Mouse (Mus musculus) urinary bladder, postnatal 36 days (tissue): ENCODE results near the gene Gm21149.
"Not testable (repeated sequence)": the region's sequence is repeated elsewhere in the genome, so short reads cannot be mapped to it uniquely, and the experiment has no call there.

Experiments
- DNase-seq, 2 experiments: peaks; one replicate each; pipeline ENCODE4 v3.0.0; 2022; ENCODE audit warnings: low spot score in 2 of 2, mixed read lengths in 1 of 2

Gm21149 gene

DNA sequence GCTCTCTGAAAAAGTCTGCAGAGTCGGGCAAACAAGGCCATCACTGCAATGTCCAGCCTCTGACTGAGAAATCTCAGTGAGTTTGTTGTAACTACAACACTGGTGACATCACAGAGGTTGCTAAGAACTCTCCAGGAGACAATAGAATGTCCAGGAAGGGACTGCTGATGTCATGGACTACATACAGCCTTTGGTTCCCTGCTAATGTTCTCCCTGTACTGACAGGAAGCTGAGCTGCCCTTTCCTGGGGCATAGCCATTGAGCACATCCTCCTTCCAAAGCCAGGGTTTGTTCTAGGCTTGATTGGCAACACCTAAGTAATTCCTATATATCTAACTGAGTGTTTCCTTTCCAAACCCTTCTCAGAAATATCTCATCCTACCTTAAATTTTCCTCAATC is at the start of gene Gm21149:
Gene Gm21149 (minus strand): TSS at position 101 of the 400 bp plus-strand sequence.
- not testable (repeated sequence) for DNase-seq

DNA sequence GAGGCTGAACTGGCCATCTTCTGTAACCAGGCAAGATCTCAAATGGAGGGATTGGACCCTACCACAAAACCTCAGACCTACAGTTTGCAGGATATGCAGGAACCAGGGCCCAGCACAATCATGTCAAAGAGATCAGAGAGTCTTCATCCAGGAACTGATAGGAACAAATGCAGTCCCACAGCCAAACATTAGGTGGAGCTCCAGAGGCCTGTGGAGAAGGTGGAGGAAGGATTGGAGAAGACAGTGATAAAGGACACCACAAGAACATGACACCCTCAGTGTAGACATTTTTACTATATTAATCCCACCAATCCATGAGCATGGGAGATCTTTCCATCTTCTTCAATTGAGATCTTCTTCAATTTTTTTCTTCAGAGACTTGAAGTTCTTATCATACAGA is 46.1 kb upstream of the Gm21149 start:
- not testable (repeated sequence) for DNase-seq

DNA sequence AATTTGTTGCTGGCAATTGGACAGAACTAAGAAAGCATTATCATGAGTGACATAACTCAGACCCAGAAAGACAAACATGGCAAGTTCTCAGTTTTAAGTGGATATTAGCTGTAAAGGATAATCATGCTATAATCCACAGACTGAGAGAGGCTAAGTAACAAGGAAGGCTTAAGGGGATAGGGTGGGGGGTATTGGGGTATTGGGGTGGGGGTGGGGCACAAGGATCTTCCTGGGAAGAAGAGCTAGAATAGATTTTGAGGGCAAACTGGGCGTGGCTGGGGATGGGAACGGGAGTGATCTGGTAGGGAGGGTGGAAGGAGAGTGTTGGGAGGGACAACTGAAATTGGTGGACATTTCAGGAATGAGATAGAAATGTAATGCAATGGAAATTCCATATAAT is 45.7 kb upstream of the Gm21149 start:
- not testable (repeated sequence) for DNase-seq

DNA sequence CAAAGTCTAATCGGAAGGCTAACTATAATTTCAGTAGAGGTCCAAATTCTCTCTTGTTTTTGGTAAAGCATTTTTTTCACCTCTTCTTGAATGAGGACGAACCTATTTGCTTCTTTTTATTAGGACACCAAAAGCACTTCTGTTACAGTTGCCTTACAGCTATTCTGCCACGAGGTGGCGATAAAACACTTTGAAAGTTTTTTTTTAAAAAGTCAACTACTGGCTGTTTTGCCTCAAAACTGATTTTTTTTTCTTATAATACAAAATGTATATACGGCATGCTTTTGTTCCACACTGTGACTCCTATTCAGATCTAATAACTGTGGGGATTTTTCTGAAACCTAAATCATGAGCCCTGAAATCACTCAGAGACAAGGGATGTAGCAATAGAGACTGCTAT is 44.1 kb upstream of the Gm21149 start:
- not testable (repeated sequence) for DNase-seq

DNA sequence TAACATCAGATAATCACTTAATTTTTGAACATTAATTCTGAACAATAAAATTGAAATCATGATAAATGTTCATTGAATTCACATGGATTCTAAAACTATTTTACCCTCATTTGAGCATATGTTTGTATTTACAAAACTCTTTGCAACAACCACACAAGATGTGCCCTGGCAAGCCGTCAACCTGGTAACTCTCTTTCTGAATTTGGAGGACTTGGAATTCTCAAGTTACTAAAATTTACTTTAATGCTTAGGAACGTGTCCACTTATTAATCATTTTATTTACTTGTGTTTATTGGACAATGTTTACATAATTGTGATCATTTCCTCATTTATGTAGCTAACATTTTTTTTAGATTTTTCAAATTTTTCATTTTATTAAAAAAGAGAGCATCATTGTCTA is 40.8 kb upstream of the Gm21149 start:
- DNase-seq, result not testable (repeated sequence)

DNA sequence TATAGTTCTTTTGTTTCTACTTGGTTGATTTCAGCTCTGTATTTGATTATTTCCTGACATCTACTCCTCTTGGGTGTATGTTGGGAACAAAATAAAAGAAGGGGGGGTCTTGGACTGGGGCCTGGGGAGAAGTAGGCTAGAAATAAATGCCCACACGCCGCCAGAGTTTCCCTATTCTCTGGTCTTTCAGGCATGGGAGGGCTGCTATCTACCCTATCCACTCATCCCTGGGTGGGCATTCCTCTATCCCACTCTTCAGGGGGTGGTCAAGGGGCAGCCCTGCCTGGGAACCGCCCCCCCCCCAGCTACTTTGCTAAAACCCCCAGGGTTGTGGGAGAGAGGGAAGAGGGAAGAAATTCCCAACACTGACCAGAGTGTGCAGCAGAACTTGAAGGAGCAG is 35.9 kb upstream of the Gm21149 start:
- DNase-seq, result not testable (repeated sequence)

DNA sequence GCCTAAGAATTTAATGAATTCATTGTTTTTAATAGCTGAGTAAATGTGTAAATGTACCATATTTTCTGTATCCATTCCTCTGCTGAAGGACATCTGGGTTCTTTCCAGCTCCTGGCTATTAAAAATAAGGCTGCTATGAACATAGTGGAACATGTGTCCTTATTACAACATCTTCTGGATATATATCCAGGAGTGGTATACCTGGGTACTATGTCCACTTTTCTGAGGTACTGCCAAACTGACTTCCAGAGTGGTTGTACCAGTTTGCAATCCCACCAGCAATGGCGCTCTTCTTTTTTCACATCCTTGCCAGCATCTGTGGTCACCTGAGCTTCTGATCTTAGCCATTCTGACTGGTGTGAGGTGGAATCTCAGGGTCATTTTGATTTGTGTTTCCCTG is 33.6 kb upstream of the Gm21149 start:
- DNase-seq, result not testable (repeated sequence)

DNA sequence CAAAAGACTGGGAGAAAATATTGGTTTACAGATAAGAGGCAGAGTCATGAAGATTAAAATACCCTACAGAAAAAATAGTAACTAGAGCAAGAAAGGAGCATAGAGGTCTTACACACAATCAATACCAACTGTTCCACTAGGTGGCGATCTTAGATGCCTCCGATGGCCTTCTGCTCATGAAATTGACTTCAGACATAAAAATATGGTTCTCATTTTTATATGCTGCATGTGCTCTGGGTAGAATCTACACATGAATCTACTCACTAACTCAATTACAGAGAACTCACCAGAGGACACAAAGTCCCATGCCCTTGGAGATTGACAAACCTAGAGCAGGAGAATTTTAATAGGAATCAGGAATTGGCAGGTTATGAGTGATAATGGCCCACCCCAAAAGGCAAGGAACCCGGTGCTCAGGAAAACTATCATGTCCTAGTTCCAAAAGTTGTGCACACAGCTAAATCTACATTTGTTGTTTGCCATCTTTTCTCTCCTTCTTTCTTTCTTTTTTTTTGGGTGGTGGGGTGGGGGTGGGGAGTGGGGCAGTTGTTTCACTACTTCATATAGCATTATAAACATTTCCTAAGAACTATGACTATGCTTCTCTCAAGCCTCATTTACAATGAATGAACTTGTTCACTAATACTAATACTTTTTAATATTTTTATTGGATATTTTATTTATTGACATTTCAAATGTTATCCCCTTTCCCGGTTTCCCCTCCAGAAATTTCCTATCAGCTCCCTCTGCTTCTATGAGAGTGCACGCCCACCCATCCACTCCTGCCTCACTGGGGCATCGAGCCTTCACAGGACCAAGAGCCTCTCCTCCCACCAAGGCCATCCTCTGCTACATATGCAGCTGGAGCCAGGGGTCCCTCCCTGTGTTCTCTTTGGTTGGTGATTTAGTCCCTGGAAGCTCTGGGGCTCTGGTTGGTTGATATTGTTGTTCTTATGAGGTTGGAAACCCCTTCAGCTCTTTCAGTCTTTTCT is 32.4 kb upstream of the Gm21149 start:
- DNase-seq, result not testable (repeated sequence)

DNA sequence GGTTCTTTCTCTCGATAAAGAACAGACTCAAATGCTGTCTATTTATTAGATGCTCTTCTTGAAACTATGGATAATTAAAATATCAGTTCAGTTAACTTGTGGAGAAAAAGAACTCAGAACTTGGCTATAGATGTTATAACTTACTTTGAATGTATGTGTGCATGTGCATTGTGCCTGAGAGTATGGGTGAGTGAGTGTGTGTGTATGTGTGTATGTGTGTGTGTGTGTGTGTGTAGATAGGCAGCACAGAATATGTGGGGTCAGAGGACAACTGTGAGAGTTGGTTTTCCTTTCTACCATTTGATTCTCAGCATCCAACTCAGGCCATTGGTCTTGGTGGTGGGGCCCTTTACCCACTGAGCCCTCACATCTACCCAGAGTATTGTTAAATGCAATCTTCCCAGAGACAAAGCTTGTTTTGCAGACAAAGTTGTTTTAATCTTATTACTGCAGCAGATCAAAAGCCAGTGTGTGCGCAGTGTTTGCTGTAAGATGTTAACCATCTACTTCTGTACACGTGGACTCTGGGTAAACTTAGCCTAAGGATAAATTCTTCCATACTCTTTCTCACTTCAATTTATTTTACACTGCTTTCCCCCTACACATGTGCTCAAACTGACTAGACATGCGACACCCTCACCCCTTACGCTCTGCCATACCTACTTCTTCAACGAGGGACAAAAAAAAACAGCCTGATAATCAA is 31.6 kb upstream of the Gm21149 start:
- not testable (repeated sequence) for DNase-seq

DNA sequence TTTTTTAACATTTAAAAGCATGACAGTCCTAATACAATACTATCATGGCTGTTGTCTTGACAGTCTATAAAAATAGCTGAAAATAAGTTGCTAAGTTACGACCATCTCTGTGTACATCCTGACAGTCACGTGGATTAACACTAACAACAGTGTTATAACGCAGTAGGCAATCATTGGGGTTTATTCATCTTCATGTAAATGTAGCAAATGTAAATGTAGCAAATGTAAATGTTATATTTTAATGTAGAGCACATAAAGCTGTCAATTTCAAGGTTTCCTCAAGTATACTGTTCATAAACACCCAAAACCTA is 30.9 kb upstream of the Gm21149 start:
- no peak for DNase-seq

DNA sequence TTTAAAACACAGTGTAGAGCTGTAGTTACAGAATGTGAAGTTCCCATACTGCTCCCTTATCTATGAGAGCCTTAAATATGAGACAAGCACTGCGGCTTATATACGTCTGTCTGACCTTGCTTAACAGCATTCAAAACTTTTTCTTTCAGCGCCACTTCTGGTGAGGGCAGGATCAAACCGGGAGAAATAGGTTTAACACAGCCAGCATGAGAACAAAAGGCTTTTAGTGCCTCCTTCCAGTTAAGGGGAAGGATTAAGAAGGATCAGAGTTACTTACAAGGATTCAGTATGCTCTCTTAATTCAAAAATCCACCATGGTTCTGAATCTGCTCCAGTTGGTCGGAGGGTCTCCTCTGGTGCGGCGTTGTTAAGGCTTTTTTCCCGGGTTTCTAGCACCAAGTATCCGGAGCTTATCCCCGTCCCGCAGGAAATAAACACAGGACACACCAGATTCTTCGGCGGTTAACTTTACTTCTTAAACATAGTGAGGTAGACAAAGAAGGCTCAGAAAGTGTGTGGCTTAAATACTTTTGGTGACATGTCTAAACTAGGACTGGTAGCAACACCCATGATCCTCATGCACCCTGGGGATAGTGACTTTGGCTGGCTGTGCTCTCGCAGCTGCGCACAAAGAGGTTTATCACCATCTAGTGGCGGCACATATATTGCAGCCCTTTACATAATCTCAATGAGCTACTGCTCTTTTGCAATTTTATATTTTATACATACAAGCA is 30.4 kb upstream of the Gm21149 start:
- DNase-seq, result peak in 1 of 2 experiments; percentile 9

DNA sequence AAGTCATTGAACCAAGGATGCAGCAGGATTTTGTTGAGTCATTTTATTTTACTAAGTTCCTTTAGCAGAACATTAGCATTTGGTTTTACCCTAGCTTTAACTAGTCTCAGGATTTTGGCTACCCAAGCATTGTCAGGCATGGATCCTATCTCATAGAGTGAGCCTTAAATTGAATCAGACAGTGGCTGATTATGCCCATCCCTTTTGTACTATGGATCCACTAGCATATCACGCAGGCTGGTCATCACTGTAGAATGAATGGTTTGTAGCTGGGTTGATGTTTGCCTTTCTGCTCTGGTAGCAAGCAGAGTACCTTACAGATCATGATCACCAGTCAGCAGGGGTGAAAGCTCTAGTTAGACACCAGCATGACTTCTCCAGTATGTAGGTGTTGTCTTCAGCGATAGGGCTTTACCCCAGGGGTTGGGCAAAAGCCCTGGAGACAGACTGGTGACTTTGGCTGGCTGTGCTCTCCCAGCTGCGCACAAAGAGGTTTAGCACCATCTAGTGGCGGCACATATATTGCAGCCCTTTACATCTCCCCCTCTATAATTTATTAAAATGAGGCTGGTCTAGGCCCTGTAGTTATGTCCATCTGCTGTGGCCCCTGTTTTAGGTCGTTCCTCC is 22.6 kb upstream of the Gm21149 start:
- peak in 1 of 2 experiments; percentile 15 for DNase-seq

DNA sequence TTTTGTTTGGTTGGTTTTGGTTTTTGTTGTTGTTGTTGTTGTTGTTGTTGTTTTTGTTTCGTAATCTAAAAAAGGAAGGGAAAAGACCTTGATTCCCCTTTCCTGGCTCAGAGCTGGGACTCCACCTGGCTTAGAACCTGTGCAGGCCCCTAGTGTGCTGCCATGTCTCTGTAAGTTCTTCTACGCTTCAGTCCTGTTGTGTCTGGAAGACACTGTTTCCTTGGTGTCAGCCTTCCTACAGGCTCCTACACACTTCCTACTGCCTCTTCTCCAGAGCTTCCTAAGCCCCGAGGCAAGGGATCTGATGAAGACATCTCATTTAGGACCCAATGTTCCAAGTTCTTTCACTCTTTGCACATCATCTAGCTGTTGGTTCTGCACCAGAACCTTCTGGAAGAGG is 22.0 kb upstream of the Gm21149 start:
- not testable (repeated sequence) for DNase-seq

DNA sequence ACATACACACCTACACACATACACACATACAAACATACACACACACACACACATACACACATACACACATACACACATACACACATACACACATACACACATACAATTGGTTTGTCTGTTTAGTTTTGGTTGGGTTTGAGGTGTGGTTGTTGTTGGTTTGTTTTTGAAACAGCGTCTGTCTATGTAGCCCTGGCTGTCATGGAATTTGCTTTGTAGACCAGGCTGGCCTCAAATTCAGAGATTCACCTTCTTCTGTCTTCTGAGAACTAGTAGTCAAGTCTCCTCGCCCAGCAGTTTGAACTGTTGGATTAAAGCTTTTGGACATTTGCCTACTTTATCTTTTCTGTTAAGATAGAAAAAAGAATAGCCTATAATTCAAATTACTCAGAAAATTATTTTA is 14.6 kb upstream of the Gm21149 start:
- not testable (repeated sequence) for DNase-seq

DNA sequence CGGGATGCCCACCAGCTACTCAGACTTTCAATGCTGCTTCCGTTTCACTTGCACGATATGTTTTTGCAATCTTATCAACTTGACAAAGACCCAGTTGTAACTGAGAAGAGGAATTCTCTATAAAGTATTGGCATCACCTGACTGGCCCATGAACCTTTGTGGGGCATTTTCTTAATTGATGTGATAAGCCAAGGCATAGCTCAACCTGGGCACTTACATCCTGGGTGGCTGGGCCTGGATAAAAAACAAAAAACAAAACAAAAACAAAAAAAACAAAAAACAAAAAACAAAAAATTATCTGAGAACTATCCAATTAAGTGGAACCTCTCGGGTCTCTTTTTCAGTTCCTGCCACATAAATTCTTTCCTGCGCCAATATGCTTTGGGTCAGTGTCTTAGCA is 12.4 kb upstream of the Gm21149 start:
- no peak for DNase-seq

DNA sequence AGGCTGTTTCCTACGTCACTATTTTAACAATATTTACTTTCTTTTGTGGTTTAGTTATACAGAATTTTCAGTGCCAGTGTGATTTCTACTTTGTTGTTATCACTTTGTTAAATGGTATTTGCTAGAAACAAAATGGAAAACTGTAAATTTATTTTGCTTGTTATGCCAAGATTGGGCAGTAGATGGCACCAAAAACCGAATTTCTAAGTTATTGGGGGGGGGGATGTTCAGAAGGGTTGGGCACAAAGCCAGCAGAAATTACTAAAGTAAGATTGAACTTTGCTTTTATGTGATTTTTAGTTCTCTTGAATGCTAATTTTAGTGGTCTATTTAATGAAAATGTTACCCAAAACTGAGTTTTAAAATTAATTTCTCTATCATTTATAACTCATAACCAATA is 8.3 kb upstream of the Gm21149 start:
- not testable (repeated sequence) for DNase-seq

DNA sequence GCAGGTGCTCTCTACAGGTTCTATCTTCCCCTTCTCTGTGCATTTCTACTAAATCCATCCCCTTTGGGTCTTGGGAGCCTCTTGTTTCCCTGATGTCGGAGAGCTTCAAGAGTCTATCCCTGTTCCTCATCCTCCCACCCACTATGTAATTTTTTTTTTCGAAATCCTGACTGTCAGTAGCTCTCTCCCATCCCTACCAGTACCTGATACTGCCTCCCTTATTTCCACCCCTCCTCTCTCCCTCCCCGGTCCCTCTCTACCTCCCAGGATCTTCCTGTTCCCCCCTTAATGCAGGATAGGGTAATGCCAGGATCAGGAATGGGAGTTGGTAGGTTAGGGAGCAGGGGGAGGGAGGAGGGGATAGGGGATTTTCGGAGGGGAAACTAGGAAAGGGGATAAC is 7.3 kb upstream of the Gm21149 start:
- DNase-seq, result not testable (repeated sequence)

DNA sequence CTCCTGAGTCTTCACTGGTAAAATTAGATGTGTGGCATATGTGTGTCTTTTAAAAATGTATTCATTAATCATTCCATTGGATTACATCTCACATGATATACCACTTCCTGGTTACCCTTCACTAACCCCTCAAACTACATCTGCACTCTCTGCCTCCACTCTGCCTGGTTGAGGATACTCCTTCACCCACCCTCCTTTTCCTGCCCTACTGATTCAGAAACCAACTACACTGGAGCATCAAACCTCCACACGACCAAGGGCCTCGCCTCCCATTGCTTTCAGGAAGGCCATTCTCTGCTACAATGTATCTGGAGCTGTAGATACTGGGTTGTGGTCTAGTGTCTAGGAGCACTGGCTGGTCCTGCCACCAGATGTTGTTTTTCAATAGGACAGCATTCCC is 6.5 kb upstream of the Gm21149 start:
- DNase-seq, result peak in 1 of 2 experiments; percentile 4

DNA sequence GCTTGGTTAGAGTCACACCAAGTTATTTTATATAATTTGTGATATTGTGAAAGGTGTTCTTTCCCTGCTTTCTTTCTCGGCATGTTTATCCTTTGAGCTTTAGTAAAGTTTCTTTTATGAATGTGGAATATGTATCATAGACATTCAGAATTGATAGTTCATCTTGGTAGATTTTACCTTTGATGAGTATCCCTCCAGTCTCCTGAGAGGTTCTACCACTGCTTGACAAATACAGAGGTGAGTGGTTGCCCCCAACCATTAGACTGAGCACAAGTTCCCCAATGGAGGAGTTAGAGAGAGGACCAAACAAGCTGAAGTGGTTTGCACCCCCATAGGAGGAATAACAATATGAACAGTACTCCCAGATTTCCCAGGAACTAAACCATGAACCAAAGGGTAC is 6.2 kb downstream of the Gm21149 start:
- not testable (repeated sequence) for DNase-seq

DNA sequence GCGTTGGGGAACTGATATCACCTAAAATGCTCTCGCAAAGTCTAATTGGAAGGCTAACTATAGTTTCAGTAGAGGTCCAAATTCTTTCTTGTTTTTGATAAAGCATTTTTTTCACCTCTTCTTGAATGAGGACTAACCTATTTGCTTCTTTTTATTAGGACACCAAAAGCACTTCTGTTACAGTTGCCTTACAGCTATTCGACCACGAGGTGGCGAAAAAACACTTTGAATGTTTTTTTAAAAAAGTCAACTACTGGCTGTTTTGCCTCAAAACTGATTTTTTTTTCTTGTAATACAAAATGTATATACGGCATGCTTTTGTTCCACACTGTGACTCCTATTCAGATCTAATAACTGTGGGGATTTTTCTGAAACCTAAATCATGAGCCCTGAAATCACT is 8.6 kb downstream of the Gm21149 start:
- not testable (repeated sequence) for DNase-seq

DNA sequence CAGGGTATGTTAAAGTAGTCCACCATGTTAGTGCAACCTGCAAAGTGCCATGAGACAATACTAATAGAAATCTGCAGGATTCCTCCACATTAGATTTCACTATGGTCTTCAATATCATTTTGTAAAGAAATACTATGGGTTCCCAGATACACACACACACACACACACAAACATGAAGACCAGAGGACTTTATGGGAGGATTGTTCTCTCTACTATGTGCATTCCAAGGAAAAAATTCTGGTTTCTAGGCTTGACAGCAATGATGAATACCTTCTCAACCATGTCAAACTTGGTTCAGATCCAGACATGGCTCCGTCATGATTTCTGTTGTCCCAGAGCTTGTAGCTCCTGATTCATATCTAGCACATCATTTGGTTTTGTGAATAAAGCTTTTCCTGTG is 10.1 kb downstream of the Gm21149 start:
- DNase-seq, result not testable (repeated sequence)

DNA sequence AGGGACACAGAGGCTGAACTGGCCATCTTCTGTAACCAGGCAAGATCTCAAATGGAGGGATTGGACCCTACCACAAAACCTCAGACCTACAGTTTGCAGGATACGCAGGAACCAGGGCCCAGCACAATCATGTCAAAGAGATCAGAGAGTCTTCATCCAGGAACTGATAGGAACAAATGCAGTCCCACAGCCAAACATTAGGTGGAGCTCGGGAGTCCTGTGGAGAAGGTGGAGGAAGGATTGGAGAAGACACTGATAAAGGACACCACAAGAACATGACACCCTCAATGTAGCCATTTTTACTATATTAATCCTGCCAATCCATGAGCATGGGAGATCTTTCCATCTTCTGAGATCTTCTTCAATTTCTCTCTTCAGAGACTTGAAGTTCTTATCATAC is 12.8 kb downstream of the Gm21149 start:
- DNase-seq, result peak in 1 of 2 experiments; percentile 17
